Mouse (Mus musculus): ENCODE measurements at regions not wholly inside any gene's neighbourhood (a gene's known extent, or its start where the extent isn't known, plus 50 kb on each side); places are given as distances from the start of the nearest gene placed in this dataset. TPM values are rescaled to one million over a fixed set of nuclear protein-coding genes. Genes with fewer than 3 reads are reported as not detected.
A peak's percentile ranks its signal among the peaks of the same experiment; 100 is the strongest.

- Histone ChIP-seq H3K36me3 (replicated peaks) (no peaks in the 10 kb centered on the region), H3K27ac (replicated peaks) (no peak overlapping the region), H3K9me3 (no peaks in the 10 kb centered on the region), H3K27me3 (replicated peaks; ENCODE audit: low read depth, poor library complexity, severe bottlenecking) (no peaks in the 10 kb centered on the region), H3K4me1 (no peaks in the 10 kb centered on the region), H3K4me3 (no peak overlapping the region)
- no peak for DNase-seq (ENCODE audit: low spot score)
- 36% methylated on average over 5 of the region's 5 CpGs for WGBS
These were observed 139.7 kb upstream of the Steap4 start for GRCm38 (mm10) chr5:7820592-7820991.

GRCm38 (mm10) chr5:7821700-7822099, 138.6 kb upstream of the Steap4 start:
- Histone ChIP-seq H3K36me3 (replicated peaks) (no peaks in the 10 kb centered on the region), H3K27me3 (replicated peaks; ENCODE audit: low read depth, poor library complexity, severe bottlenecking) (no peaks in the 10 kb centered on the region), H3K4me1 (no peaks in the 10 kb centered on the region), H3K9me3 (no peaks in the 10 kb centered on the region), H3K4me3 (no peak overlapping the region), H3K27ac (replicated peaks) (no peak overlapping the region)
- 76% methylated on average over 3 of the region's 3 CpGs for WGBS
- DNase-seq (ENCODE audit: low spot score): no peak

- no peak for DNase-seq (ENCODE audit: low spot score)
- H3K36me3 ChIP-seq (replicated peaks): no peaks in the 10 kb centered on the region
- 82% methylated on average over 3 of the region's 3 CpGs for WGBS
These were observed 130.6 kb upstream of the Steap4 start for GRCm38 (mm10) chr5:7829618-7830017.

DNA sequence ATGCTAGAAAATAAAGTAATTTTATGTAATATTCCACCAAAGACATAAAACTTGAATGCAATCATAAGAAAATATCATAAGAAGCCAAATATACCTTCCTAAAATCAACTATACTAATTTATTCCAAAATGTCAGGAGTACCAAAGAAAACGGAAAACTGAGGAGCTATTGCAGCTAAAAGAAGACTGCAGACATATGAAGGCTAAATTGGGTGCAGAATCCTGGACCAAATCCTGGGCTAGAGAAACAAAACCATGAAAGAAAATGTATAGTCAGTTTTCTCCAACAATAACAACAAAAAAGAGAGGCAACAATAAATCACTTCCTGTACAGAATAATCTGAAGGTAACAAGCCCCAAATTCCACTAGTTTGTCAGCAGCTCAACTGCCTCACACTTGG, 126.4 kb upstream of the Steap4 start:
- Histone ChIP-seq H3K27ac (replicated peaks) (no peak overlapping the region), H3K27me3 (replicated peaks; ENCODE audit: low read depth, poor library complexity, severe bottlenecking) (no peaks in the 10 kb centered on the region), H3K9me3 (no peaks in the 10 kb centered on the region), H3K36me3 (replicated peaks) (no peaks in the 10 kb centered on the region), H3K4me3 (no peak overlapping the region), H3K4me1 (no peaks in the 10 kb centered on the region)
- no peak for DNase-seq (ENCODE audit: low spot score)
- 89% methylated on average over 1 of the region's 1 CpGs for whole genome bisulfite sequencing

More at GRCm38 (mm10) chr5:7829618-7830017, 130.6 kb upstream of the Steap4 start:
- Histone ChIP-seq H3K27ac (replicated peaks) (no peak overlapping the region), H3K9me3 (no peaks in the 10 kb centered on the region), H3K27me3 (replicated peaks; ENCODE audit: low read depth, poor library complexity, severe bottlenecking) (no peaks in the 10 kb centered on the region), H3K4me3 (no peak overlapping the region), H3K4me1 (no peaks in the 10 kb centered on the region)

DNA sequence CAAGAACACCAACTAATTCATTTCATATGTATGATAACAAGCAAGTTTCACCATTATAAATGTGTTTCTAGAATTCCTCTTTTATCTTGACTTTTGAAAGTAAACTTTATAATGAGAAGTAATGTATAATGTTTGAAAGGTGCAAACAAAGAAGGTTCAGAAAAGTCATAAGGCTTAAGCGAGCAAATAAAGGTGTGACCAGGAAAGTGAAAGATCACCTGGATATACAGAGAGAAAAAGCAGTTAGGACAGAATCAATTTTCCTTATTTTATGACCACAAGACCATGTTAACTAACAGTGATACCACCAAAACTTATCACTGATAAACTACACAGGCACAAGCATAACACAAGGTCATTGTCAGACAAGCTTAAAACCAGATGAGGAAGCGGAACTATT, 97.2 kb upstream of the Steap4 start:
- H3K9me3 ChIP-seq: no peaks in the 10 kb centered on the region
- no peak overlapping the region for H3K4me3 ChIP-seq
- DNase-seq (ENCODE audit: low spot score): no peak
- no peaks in the 10 kb centered on the region for H3K36me3 ChIP-seq (replicated peaks)
- no peaks in the 10 kb centered on the region for H3K4me1 ChIP-seq
- 81% methylated on average over 2 of the region's 2 CpGs for WGBS
- no peak overlapping the region for H3K27ac ChIP-seq (replicated peaks)
- H3K27me3 ChIP-seq (replicated peaks; ENCODE audit: low read depth, poor library complexity, severe bottlenecking): no peaks in the 10 kb centered on the region

DNA sequence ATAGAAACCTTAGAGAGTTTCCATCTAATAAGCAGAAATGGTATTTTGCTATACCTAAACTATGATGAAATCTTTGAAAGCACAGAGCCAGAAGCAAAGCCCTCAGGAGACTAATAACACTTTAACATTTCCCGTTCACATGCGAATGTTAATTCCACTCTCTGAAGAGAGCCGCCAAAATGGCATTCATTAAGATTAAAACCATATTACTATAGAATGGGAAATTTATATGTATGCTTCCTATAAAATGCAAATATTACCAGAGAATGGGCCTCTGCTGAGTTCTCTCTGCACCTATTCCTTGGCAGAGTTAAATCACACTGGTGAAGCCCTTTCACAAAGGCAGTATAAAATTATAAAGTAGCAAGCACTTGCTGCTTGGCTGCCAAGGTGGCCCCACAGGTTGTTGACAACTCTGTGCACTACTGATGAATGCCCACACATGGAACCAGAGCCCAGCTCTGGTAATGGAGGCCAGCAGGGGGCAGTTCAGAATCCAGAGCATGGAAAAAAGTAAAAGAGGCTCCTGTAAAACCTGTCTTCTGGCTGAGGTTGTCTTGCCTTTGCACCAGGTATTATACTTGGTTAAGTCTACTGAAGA, 94.1 kb upstream of the Steap4 start:
- H3K9me3 ChIP-seq: no peaks in the 10 kb centered on the region
- H3K4me3 ChIP-seq: no peak overlapping the region
- no peaks in the 10 kb centered on the region for H3K36me3 ChIP-seq (replicated peaks)
- DNase-seq (ENCODE audit: low spot score): no peak
- no peaks in the 10 kb centered on the region for H3K27me3 ChIP-seq (replicated peaks; ENCODE audit: low read depth, poor library complexity, severe bottlenecking)
- no peak overlapping the region for H3K27ac ChIP-seq (replicated peaks)
- H3K4me1 ChIP-seq: no peaks in the 10 kb centered on the region
- 90% methylated on average over 3 of the region's 3 CpGs for WGBS

GRCm38 (mm10) chr5:7899537-7899936, 60.7 kb upstream of the Steap4 start:
- Histone ChIP-seq H3K27ac (replicated peaks) (no peak overlapping the region), H3K4me1 (no peaks in the 10 kb centered on the region), H3K36me3 (replicated peaks) (no peaks in the 10 kb centered on the region), H3K4me3 (no peak overlapping the region), H3K27me3 (replicated peaks; ENCODE audit: low read depth, poor library complexity, severe bottlenecking) (no peaks in the 10 kb centered on the region), H3K9me3 (no peaks in the 10 kb centered on the region)
- 68% methylated on average over 3 of the region's 3 CpGs for WGBS
- peak; percentile 23 for DNase-seq (ENCODE audit: low spot score)

Small RNAs in the stretch of these regions (microRNA-seq; reads per million reads assigned to microRNA genes)
- not detected for gene Gm22196
